Mouse (Mus musculus) natural killer cell, adult 2 months (primary cell): ENCODE results near the gene Mapk10.

Source experiments
- DNase-seq, 2 experiments: peaks; one replicate each; pipeline ENCODE4 v3.0.0; 2022; ENCODE audit warnings: low spot score in 2 of 2

The Mapk10 gene

DNA sequence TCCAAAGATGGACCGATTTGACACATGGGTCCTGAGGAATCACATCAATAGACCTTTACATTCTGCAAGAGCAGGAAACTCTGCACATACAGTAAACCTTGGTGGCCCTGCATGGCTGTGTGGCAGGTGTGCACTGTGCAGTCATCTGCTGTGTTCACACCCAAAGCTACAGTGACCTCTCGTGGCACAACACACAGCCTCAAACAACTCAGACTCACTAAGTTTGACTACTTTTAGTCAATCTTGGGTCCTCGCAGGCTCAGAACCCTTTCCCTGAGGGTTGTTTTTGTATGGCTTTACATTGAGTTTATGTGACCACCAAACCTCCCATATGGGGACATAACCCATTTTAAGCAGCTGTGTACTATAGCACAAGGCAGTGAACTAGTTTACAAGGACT is 47.1 kb downstream of the Mapk10 start:
- no peak for DNase-seq

DNA sequence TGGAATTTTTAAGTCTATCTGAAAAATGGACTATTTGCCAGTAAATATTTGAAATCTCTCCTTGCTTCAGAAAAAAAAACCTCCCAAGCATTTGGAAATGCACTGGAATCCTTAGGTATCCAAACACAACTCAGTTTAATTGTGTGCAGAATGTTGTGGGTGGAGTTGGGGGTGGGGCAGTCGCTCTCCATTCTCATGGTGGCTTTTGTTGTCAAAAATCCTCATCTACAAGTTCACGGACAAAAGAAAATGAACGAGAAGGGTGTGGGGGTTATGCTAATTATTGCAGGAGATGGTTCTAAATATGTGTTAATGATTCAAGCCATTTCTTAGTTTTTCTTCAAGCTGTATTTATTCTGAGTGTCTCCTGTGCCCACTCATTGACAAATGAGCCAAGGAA is 49.6 kb downstream of the Mapk10 start:
- no peak for DNase-seq

DNA sequence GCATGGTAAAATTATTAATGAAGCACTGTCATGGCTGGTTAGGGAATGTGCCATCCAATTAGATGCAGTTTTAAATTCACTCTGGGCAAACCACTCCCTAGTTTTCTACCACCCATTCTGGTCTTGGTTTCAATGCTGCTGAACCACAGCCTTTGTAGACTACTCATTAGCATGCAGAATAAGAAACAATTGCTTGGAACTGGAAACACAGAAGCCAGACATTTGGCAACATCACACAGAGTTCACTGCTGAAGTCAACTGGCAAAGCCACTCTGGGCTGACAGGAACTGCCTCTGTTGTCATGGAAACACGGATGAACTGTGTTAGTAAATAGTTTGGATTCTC is 50.0 kb downstream of the Mapk10 start:
- no peak for DNase-seq

DNA sequence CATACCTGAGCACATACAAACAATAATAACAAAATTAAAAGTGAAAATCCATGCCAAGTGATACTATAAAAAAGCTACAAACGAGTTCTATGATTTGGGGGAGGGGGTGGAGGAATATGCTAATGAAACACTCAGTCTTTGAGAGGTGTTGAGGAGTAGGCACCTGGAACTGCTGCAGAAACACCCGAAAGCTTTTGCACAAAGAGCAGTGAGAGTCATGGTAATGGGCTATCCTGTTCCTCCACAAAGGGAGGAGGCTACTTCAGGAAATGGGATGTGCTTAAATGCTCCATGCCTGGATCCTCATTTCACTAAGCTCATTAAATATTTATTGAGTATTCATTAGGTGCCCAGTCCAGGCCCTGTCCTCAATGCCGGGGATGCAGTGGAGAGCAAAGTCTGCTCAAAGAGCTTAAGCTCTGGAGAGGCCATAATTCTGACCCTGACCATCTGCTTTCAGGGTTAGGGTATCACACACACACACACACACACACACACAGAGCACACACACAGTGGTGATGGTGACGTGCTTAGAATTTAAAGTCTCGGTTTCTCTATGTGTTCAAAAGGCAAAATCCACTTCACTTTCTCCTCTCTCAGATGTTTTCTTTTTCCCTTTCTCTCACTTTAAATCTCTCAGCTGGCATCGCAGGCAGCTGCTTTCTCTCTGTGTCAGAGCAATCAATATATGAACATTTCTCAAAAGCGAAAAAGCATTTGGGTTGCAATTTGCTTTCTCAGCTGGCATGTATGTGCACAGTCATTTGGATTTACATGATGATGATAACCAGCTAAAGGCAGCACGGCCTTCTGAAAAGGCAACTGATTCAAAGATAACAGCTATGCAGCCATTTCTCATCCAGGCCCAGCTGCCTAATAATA is 50.6 kb downstream of the Mapk10 start:
- DNase-seq, result no peak

DNA sequence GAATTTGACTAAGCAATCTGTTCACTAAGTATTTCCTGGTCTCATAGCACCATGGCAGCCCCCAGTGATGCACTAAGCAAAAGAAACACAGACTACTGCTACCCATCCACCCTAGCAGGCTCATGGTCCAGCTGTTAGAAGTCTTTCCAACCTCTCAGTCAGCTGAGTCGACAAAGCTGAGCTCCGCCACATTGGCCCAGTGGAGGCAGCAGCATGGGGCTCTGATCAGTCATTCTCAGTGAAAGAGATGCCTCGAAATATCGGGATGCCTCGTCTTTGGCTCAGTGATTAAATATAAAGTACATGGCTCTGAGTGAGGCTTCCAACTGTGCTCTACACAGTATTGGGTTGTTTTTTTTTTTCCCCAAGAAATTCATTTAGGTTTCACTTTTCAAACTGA is 70.2 kb downstream of the Mapk10 start:
- no peak for DNase-seq

DNA sequence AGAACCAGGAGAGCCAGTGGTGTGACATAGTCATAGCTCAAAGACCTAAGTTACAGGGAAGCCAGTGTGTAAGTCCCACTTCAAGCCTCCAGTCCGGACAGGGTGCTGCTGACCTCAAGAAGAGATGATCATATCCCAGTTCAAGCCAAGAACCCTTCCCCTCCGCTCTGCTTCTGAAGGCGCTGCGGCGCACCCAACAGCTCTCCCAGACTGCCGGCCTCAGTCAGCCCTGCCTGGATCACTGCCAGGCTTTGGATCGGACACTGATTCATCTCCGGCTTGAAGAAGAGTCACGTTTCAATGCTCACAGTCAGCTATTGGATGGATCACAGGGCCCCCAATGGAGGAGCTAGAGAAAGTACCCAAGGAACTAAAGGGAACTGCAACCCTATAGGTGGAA is 76.3 kb downstream of the Mapk10 start:
- no peak for DNase-seq

DNA sequence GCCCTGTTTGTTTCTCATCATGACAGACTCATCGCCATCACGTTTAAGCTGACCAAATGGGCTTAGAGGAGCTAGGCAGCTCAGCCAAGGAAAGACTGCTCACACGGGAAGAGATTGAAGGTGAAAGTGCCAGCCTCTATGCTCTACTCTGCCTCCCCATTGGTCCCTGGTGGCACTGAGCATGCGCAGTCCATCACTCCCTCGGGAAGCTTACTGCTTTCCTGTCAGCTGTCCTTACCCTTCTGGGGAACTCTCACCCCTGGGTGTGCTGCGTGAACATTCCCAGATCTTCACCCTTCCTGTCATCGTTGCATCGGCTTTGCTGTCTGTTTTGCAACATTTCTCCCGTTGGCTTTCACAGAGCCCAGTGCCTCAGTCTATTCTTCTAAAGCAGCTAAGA is 77.5 kb downstream of the Mapk10 start:
- DNase-seq, result no peak

DNA sequence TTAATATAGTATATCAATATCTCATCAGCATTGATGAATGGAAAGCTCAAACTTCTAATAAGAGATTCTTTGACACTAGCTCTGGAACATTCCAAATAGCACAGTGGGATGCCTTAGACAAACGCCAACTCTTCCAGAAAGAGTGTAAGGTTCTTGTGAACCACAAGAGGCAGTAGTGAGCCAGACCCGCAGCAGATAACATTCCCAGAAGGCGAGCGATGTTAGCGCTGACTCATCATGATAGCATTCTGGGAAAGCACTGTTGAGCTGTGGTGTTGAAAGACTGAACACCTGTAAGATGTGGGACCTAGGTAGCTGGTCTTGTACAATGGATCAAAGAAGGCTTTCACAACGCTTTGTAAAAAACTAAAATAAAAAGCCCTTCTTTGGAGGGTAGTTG is 78.3 kb downstream of the Mapk10 start:
- DNase-seq, result no peak

DNA sequence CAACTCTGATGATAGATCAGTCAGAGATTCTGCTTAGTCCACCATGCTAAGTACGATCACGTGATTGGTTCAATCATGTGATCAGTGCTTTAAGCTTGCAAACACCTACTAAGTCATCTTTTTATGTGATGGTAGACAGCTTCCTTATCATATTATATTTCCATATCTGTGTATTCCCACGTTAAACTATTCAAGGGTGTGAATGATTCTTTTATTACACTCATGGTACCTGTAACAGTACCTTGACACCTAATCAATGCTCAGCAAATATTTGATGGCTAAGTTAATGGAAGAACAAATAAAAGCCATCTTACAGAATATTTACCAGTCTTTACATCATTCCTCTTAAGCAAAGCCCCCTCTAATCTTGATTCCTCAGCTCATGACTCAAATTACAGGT is 91.5 kb downstream of the Mapk10 start:
- DNase-seq, result no peak

DNA sequence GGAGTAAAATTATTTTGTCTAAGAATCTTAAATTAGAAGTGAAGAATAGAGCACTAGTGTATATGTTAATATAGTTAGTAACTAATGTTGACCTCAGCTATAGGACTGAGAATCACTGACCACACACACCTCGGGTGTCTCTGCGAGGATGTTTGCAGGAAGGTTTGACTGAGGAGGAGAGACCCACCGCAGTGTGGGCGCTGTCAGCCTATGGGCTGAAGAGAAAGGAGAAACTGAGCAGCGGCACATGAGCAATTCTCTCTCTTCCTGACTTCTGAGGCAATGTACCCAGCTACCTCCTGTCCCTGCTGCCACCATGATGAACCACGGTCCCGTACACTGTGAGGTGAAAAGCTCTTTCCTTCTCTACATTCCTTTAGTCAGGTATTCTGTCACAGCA is 95.6 kb downstream of the Mapk10 start:
- DNase-seq, result no peak

DNA sequence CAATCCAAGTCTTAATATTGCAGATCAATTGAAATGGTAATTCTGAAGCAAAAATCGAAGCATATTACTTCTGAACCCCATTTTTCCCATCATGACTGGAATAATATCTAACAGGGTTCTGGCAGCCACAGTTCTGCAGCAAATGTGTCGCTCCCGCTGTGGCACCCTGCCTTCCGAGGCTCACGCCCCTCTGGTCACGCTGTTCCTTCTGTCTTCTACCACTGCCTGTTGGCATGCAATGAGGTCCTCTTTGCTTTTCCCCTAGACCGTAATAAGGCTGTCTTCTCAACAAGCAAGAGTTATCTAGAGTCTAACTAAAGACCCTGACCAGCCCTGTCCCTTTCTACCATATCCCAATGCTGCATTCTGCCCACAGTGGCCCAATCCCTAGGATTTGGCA is 98.7 kb downstream of the Mapk10 start:
- DNase-seq, result no peak

DNA sequence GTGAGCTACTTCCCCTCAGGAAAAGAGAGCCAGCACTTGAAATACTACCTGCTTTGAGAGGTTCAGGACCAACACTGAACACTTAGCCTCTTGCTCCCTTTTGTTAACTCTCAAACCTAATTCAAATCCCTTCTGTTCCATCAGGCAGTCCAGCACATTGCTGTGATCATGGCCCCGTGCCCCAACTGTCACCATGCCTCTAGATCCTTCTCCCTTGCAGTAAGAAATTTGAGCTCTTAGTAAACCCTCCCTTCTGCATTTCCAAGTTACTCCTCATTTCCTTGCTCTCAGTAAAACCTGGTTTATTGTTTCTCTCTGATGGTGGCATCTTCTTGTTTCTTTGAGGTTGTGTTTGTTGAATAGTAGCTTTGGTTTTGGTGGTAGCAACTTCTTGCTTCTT is 101.7 kb downstream of the Mapk10 start:
- no peak for DNase-seq

DNA sequence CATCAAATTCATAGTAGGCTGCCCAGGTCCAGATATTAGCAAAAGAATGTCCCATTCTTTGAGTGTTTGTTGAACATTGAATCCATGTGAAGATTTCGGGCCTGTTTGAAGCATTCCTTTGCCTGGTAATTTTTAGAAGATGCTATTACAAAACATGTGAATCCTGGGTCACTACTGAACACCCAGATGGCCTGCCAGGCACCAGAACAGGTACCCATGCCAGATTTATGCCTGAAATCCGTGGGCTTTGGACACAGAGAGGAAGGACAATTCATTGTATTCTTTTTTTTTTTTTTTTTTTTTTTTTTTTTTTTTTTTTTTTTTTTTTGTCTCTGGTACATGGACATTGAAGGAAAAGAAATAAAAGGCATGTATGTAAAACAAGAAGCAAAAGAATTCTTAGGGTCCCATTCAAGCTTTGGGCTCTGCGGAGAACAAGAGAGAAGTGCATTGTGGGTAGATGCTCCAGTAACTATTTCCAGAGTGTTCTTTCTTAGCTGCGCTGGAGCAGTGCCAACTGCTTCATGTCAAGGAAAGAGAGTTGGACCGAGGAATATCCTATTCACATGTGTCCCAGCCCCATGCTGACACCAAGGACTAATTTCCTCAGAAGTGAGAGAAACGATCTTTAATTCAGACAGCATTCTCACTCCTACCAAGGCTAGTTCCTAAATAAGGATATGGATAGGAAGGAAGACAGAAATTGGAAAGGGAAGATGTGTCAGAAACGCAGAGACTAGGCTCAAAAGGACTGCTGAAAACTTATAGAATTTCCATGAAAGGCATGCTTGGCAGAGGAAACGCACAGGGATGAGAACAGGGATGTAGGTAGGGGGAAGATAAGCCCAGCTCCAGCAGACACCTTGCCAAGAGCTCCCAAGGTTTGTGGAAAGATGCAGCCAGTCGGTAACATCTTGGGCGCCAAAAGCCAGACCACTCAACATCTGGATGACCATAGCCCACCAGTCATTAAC is 105.4 kb downstream of the Mapk10 start:
- DNase-seq, result no peak

DNA sequence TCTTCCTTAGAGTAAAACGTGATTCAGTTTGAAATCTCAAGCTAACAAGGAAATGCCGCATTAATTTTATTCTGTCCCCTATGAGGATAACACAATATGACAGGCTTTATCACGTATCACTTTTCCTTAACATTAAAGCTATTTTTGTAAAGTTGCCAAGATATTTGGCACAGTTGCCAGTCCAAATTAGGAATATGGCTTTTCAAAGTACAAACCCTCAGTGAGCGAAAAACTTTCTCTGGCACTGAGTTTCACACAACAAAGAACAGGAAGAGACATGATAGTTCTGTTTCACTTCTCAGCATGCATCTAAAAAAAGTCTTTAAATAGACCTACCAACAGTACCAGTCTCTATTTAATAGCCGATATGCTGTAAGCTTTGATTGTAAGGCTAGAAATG is 107.1 kb downstream of the Mapk10 start:
- DNase-seq, result no peak

DNA sequence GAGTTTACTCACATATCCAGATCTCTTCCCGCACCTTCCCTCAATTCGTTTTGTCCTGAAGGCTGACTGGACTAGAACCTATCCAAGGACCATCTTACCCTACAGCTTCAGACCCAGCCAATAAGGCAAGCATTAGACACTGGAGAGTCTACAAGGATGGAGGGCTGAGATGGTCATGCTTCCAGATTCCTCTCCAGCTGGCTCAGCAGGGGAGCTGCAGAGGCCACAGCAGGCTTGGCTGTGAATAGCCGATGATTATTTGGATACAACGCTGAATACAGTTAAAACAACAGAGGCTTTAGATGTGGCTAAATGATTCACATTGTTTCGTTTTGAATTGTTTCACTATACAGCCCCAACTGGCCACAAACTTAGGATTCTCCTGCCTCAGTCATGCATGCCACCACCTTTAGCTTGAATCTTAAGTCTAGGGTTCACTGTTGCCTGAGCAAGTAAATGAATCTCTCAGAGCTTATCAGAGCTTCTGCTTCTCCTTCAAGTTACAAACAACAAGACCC is 108.2 kb downstream of the Mapk10 start:
- DNase-seq, result no peak

DNA sequence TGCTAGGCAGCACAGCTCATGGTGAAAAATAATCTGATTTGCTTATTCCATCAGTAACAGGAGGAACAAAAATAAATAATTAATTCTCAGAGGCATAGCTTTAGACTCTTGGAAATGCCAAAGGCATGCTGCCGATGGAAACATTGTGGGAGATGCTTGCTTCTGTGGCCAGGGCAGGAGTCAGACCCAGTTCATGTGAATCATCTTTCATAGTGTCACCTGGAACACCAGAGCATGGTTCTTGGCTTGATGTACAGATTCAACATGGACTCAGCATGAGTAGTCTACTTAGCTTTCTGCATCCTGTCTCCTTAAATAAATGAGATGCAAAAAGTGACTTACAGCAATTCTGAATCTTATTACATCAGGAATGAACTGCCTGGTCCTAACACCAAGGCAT is 109.0 kb downstream of the Mapk10 start:
- DNase-seq, result no peak

DNA sequence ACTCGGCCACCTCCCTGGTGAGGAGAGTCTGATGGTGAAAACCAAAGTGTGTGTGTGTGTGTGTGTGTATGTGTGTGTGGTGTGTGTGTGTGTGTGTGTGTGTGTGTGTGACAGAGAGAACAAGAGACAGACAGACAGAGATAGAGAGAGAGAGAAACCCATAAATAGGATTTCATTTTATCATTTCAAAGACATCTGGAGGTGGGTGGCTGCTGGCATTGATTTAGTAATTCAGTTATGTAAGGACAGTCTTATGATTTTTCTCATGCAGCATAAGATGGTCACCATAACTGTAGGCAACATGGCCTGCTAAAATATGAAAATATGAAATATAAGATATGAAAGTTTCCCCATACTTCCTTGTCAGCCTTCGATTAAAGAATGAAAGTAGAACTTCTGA is 117.0 kb downstream of the Mapk10 start:
- no peak for DNase-seq

DNA sequence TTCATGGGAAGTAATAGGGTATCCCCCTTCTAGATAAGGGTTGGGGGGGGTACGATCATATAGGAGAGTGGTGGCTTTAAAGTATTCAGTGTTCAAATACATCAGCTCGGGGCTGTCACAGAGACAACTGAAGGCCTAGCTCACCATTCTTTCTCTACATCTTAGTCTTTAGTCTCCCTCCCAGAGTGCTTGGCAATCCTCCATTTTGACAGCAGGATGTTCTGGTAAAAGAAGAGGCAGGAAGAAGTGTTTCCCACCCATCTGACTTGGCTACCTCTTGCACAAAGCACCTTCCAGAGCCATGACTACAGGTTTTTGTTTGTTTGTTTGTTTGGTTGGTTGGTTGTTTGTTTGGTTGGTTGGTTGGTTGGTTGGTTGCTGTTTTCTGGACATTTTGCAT is 125.3 kb downstream of the Mapk10 start:
- no peak for DNase-seq

DNA sequence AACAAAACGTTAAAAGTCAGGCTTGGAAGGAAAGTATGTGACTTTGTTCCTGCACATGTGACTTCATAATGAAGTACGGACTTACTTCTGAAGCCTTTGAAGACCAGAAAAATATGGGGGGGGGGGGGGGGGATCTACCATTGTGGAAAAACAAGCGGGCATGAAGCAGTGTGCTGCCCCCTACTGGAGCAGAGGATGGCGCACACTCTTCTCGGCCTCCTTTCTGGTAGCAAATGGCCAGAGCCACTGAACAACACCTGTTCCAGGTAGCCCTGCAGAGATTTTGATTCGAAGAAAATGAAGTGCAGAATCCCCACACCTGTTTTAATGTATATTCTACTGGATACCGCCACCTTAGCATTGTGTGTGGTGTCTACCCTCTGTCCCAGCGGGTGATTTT is 135.7 kb downstream of the Mapk10 start:
- no peak for DNase-seq

DNA sequence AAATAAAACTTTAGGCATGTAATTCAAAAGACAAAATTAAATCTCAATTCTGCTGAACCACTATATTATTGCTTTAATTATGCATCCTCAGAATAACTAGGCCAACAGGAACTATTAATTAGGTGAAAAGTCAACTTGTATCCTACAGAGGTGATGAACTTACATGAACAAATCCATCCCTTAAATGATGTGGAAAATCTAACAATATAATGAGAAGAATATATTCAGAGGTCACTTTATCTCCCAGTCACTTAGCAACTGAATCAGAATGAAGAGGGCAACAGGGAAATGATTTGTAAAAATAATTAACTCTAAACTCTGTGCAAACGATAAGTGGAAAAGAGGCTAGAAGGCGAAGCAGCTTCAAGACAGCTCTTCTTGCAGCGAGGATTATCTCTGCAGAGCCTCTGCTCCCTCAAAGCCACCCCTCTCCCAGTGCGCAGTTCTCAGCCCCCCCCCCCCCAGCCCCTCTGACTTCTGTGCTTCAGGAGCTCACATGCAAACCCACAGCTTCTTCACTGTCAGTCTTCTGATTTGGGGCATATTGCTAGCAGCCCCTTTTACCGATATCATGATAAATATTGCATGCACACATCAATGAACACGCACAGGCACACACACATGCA is 138.8 kb downstream of the Mapk10 start:
- DNase-seq, result no peak

DNA sequence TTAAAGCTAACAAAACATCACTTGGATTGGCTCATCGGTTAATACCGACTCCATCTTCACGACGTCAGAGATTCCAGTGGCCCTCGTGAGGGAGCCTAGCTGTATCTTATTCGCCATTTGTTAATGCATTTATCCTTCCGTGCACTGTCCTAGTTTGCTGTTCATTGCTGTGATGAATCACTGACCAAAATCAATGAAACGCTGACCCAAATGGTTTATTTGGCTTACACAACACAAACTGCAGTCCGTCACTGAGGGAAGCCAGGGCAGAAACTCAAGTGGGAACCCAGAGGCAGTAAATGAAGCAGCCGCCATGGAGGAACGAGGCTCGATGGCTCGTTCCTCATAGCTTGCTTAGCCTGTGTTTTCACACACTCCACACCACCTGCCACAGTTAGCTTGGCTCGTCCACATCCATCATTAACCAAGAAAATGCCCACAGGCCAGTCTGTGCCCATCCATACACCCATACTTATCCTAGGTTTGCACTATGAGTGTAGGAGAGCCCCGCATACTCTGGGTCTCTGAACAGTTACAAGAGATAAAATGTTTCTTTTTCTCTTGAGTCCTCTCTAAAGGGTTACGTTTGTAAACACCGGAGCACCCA is 140.0 kb downstream of the Mapk10 start:
- no peak for DNase-seq
